Mouse (Mus musculus) ES-CJ7 (cell line): ENCODE data around the gene Krt28.
A peak's percentile ranks its signal among the peaks of the same experiment; 100 is the strongest.

Source experiments
- DNase-seq: peaks from one replicate; pipeline ENCODE4 v3.0.0; 2011; ENCODE audit warnings: low read depth, low spot score

Gene Krt28

DNA sequence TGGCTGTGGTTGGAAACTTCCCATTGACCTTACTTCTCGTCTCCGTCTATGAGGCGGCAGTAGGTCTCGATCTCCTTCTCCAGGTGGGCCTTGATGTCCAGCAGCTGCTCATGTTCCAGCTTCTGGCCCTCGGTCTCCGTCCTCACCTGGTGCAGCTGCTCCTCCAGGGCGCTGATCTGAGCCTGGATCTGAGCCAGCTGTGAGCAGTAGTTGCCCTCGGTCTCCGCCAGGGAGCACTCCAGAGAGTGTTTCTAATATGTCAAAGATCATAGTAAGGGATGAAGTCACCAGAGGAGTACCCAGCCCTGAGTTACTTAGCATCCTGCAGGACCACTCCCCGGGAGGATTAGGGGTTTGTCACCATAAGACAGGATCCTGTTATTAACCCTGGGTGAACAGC lies 7.9 kb downstream of the Krt28 start:
- DNase-seq = peak; percentile 69

- peak; percentile 83 for DNase-seq
These were observed 10.3 kb downstream of the Krt28 start for GRCm38 (mm10) chr11:99364412-99364811.

DNA sequence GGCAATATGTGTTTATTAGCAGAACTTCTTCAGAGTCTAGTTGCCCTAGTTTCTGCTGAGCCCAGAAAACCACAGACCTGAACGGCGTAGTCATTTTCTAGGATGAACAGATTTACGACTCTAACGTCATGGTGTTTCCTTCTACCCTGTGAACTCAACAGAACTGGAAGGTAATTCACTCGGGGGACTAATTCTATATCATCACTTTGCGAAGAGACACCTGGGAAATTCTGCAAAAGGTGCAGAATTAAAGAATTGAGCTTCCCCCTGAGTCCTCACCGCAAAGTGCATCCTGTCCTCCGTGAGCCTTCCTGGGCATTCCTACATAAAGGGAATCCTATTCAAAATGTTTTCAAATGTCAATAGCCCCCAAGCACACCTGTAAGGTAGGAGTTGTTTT lies 13.3 kb downstream of the Krt28 start:
- no peak for DNase-seq

DNA sequence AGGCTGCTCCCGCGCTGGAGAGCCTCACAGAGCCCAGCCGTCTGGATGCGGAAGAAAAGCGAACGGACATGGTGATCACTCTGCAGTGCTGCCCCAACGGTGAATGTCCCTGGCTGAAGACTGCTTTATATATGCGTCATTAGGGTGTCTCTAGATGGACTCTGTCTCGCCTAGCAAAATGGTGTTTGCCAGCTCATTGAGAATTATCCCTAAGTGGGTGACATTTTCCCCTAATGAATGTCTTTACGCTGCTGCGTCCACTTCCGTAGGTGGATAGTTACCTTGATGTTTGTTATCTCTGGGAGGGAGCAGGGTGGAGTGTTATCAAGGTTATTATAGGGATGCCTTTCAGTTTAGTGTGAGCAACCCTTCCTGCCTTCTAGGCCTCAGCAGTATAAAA lies 23.7 kb downstream of the Krt28 start, which contains the start of gene Krt27:
Krt27 (minus strand) TSS at position 101 of the 400 bp plus-strand sequence.
- no peak for DNase-seq

GRCm38 (mm10) chr11:99339299-99339847 lies 35.3 kb downstream of the Krt28 start:
- DNase-seq = no peak

GRCm38 (mm10) chr11:99337866-99338265 lies 36.8 kb downstream of the Krt28 start, which contains the start of gene Krt26:
Gene Krt26, minus strand, starts transcription at chr11:99337966.
- no peak for DNase-seq

DNA sequence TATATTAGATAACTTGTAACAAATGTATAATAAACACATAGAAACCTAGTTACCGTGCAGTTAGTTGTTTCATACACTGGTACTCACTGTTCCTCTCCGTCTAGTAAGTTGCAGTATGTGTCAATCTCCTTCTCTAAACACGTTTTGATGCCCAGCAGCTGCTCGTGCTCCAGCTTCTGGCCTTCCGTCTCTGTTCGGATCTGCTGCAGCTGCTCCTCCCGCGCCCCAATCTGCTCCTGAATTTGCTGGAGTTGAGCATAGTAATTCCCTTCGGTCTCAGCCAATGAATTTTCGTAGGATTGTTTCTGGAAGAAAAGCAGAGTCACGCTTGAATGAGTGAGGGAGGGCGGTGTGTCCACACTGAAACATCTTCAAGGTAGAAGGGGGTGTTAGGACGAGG lies 41.3 kb downstream of the Krt28 start:
- no peak for DNase-seq

- DNase-seq = no peak
These were observed 45.0 kb downstream of the Krt28 start for GRCm38 (mm10) chr11:99329655-99330054.

- DNase-seq = no peak
These were observed 51.9 kb downstream of the Krt28 start, which contains the start of gene Krt25 for GRCm38 (mm10) chr11:99322851-99323250. Gene Krt25, minus strand, starts transcription at chr11:99322951.

- DNase-seq = no peak
These were observed 53.6 kb downstream of the Krt28 start for GRCm38 (mm10) chr11:99321094-99321493.

DNA sequence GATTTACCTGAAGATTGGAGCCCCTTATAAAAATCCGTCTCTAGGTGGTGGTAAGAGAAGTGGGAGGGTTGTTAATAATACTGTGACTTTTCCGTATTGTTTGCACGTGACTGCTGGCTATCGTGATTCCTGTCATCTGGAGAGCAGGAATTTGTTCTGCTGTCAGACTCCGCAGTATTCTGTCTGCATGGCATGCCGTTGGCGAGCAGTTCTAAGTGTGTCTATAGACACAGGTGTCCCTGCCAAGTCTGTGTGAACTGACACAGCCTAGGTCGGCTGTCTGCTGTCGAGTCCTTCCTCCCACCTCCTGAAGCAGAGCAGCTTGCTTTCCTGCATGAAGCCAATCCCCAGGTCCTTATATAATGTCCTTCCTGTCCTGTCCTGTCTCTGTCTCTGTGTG lies 55.6 kb downstream of the Krt28 start:
- no peak for DNase-seq

GRCm38 (mm10) chr11:99316543-99316942 lies 58.2 kb downstream of the Krt28 start:
- DNase-seq = no peak
